Mouse (Mus musculus) heart, embryonic 10.5 days (tissue): Measurements from ENCODE around the gene Dnah6. TPM values are rescaled to one million over a fixed set of nuclear protein-coding genes. Genes with fewer than 3 reads are reported as not detected.

Experiments
- DNase-seq: peaks from one replicate; pipeline ENCODE4 v3.0.0-alpha.2; 2017; ENCODE audit warnings: low spot score
- H3K27ac ChIP-seq: fragments of 300-500 bp; sonication (generic); 2 replicates; pipeline ENCODE4 v1.5.1; 2016; ENCODE audit warnings: mild to moderate bottlenecking
- H3K27me3 ChIP-seq: fragments of 300-500 bp; sonication (generic); 2 replicates; pipeline ENCODE4 v1.6.1; 2016; ENCODE audit warnings: mild to moderate bottlenecking; ENCODE audit not compliant: poor library complexity, insufficient read depth, severe bottlenecking
- H3K36me3 ChIP-seq: fragments of 300-500 bp; sonication (generic); 2 replicates; pipeline ENCODE4 v1.6.1; 2016; ENCODE audit warnings: mild to moderate bottlenecking, moderate library complexity
- H3K4me1 ChIP-seq: fragments of 300-500 bp; sonication (generic); 2 replicates; pipeline ENCODE4 v1.6.1; 2016; ENCODE audit warnings: mild to moderate bottlenecking
- H3K4me3 ChIP-seq: fragments of 300-500 bp; sonication (generic); 2 replicates; pipeline ENCODE4 v1.5.1; 2016; ENCODE audit warnings: mild to moderate bottlenecking, moderate library complexity
- H3K9me3 ChIP-seq: fragments of 300-500 bp; sonication (generic); 2 replicates; pipeline ENCODE4 v1.6.1; 2016; ENCODE audit warnings: mild to moderate bottlenecking, moderate library complexity
- WGBS: fragments of 180-500 bp; shearing (Covaris S2); methylation state at CpG from one replicate; pipeline ENCODE4 v1.1.7; 2016; 5-methylcytosine and 5-hydroxymethylcytosine counted together
- polyA plus RNA-seq: library from polyadenylated mRNA; unstranded; fragments of >200 nt; fragmentation: Nextera tagmentation; extraction: Ambion mirVana; gene quantifications from 2 replicates; pipeline ENCODE4 v1.2.1, GENCODE M21; 2016

The Dnah6 gene
- polyA plus RNA-seq, 1 experiment from 2014 or later, result 0.01 TPM

DNA sequence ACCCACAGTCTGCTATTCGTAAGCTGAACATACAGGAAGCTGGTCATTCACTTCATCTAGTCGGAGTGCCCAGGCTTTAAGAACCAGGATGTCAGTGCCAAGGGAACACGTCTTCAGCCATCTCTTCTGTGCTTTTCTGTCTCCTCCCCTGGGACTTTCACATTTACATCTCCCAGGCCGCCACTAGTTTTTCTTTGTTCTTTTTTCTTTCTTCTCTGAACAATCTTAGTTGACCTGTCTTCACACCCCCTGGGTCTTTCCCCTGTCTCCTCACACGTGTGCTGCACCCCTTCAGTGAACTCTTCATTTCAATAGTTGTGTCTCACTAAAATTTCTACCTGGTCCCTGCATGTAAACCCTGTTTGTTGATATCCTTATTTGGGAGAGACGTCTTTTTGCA, 179.2 kb downstream of the Dnah6 start:
- WGBS, result 71% methylated on average over 6 of the region's 6 CpGs
- no peak overlapping the region for H3K27ac ChIP-seq
- no peak for DNase-seq
- no peak overlapping the region for H3K4me3 ChIP-seq
- H3K27me3 ChIP-seq, result no peaks in the 10 kb centered on the region
- H3K9me3 ChIP-seq, result no peaks in the 10 kb centered on the region
- no peaks in the 10 kb centered on the region for H3K36me3 ChIP-seq
- no peaks in the 10 kb centered on the region for H3K4me1 ChIP-seq

DNA sequence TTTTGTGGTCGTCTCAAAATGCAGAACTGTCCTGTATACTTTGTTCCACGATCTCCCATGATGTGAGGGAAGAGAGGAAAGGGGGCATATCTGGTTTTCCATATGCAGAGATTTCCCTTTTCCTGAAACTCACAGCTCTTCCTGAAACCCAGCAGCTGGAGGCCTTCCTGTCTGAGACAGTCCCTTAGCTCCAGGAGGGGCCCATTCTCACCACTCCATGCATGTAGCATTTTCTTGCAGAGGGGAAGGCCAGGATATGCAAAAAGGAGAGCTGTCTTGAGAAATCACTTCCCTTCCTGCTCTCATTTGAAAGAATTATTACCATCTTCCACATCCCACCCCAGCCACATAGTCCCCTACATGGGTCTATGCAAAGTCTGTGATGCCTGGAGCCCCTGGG, 183.2 kb downstream of the Dnah6 start:
- Histone ChIP-seq H3K4me3 (no peak overlapping the region), H3K36me3 (no peaks in the 10 kb centered on the region), H3K27me3 (no peaks in the 10 kb centered on the region), H3K4me1 (no peaks in the 10 kb centered on the region), H3K27ac (0 out of 2 replicates have a peak overlapping the region, but pooled peaks have one; percentile 42), H3K9me3 (no peaks in the 10 kb centered on the region)
- DNase-seq, result no peak
- 71% methylated on average over 2 of the region's 2 CpGs for WGBS

DNA sequence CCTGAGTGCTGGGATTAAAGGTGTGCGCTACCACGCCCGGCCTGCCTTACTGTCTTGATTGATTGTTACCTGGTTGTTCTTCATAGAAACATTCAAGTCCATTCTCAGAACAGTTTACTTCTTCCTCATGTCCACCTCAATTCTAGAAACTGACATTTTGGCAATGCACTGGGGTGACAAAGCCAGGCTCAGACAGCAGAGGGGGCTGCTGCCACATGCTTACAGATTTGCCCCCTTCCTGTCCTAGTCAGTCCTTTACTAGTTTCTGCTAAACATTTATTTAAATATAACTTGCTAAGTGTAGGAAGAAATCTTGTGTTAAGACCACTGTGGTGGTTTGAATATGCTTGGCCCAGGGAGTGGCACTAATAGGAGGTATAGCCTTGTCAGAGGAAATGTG, 192.6 kb downstream of the Dnah6 start:
- Histone ChIP-seq H3K9me3 (no peaks in the 10 kb centered on the region), H3K27me3 (no peaks in the 10 kb centered on the region), H3K36me3 (no peaks in the 10 kb centered on the region), H3K4me3 (no peak overlapping the region), H3K4me1 (no peaks in the 10 kb centered on the region), H3K27ac (no peak overlapping the region)
- WGBS, result 88% methylated on average over 3 of the region's 3 CpGs
- DNase-seq, result no peak

DNA sequence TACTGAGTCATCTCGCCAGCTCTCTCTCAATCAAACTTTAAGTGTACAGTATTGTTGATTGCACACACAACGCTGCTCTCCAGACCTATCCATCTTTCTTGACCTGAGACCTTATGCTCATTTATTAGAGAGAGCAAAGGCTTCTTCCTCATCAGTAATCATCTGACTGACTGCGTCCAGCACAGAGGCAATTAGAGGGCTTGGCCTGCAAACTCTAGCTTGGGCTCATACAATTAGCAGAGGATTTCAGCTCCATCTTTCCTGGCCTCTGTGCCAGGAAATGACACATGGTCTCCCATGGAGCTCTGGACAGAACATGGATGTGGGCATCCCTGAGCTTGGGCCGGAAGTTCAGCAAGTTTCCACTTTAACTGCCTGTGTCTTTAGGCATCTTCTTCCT, 193.6 kb downstream of the Dnah6 start:
- no peaks in the 10 kb centered on the region for H3K9me3 ChIP-seq
- H3K27ac ChIP-seq, result no peak overlapping the region
- no peaks in the 10 kb centered on the region for H3K27me3 ChIP-seq
- no peaks in the 10 kb centered on the region for H3K36me3 ChIP-seq
- WGBS, result 79% methylated on average over 4 of the region's 4 CpGs
- no peak overlapping the region for H3K4me3 ChIP-seq
- no peaks in the 10 kb centered on the region for H3K4me1 ChIP-seq
- no peak for DNase-seq

DNA sequence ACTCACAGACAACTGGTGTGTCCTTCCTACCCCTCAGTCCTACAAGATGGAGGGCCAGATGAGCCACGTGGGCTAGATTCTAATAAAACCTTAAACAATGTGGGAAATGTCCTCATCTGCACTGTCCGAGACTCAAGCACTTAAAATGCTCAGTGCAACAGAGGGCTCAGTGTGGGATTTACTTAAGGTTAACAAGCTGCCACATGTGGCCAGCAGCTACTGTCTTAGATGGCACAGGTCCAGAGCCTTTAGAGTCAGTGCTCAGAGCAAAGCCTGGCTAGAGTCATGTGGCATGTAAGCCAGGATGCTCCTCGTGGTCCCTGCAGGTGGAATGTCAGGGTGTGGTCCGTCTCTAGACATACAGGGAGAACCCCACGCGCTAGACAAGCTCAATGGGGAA, 194.6 kb downstream of the Dnah6 start:
- Histone ChIP-seq H3K36me3 (no peaks in the 10 kb centered on the region), H3K27me3 (no peaks in the 10 kb centered on the region), H3K4me3 (no peak overlapping the region), H3K4me1 (no peaks in the 10 kb centered on the region), H3K9me3 (no peaks in the 10 kb centered on the region), H3K27ac (no peak overlapping the region)
- no peak for DNase-seq
- 85% methylated on average over 6 of the region's 6 CpGs for WGBS

DNA sequence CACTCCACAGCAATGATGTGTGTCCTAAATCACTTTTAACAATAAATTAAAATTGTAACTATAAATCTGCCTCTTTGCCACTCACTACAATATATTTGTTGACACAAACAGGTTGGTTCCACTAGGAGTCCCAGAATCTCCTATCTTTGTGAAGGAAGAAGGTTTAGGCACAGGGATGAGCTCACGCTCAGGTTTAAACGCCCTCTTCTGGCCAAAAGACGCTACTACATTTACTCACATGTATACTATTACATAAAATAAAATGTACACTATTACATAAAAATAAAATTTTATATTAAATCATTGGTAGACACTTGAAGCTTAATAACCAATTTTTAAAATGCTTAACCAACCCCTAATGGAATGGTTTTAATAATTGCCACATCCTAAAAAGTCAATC, 201.4 kb downstream of the Dnah6 start:
- 7% methylated on average over 3 of the region's 3 CpGs for WGBS
- no peak overlapping the region for H3K4me3 ChIP-seq
- H3K27ac ChIP-seq, result no peak overlapping the region
- H3K36me3 ChIP-seq, result no peaks in the 10 kb centered on the region
- no peaks in the 10 kb centered on the region for H3K4me1 ChIP-seq
- no peak for DNase-seq
- no peaks in the 10 kb centered on the region for H3K27me3 ChIP-seq
- H3K9me3 ChIP-seq, result no peaks in the 10 kb centered on the region

DNA sequence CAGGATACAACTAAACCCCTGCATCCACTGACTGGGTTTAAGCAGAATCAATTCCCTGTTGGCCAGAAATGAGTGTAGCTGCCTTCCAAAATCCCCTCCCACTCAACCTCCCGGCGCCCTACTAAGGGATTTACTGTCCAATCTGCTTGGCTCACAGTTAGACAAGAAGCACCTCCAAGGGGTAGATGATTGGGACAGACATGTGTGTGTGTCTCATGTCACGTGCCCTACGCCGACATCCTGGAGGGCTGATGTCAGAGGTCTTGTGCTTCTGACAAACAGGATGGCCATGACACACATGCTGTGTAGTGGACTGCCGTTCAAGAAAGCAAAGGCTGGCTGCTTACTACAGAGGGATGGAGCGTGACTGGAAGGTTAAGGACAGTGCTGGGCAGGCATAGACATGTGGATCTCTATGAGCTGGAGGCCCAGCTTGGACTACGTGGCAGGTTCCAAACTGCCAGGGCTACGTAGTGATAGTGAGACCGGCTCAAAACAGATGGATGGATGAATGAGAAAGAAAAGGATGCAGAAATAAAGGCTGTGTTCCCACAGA, 202.6 kb downstream of the Dnah6 start:
- 83% methylated on average over 10 of the region's 10 CpGs for WGBS
- Histone ChIP-seq H3K27ac (no peak overlapping the region), H3K27me3 (no peaks in the 10 kb centered on the region), H3K9me3 (no peaks in the 10 kb centered on the region), H3K4me1 (0 out of 2 replicates have a peak, but pooled peaks cover 5% of the 10 kb centered on the region), H3K4me3 (no peak overlapping the region), H3K36me3 (no peaks in the 10 kb centered on the region)
- DNase-seq, result no peak

DNA sequence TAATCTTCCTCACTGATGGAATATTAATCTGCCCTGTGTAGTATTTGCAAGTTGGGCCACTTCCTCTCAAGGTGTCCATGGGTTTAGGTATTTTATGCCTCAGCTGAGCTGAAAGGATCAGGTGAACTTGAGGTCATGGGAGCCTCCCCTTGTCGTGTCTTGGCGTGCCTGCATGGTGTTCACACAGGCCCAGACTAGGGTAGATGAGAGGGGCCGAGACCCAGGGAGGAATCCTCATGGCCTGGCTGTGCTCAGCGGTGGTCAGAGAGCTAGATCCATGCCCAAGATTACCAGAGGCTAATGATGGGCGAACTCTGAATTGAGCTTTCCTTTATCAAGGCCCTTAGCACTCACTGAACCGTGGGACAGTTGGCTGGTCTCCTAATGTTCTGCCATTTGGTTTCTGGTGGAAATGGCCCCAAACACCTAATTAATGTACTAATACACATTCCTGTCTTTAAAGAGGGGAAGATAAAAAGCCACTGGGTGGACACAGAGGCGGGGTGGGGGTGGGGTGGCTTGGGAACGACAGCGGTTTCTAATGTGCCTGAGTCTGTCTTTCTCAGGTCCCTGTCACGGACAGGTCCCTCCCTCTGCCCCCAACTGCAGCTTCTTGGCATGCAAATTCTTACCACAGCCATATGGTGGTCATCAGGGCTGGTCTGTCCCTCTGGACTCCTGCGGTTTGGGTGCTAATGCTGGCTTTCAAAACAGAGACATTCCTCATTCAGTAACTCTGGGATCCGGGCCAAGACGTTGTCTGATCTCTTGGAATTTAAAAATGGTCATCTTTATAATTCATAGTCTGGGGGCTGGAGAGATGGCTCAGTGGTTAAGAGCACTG, 206.9 kb downstream of the Dnah6 start:
- H3K4me3 ChIP-seq, result no peak overlapping the region
- WGBS, result 43% methylated on average over 13 of the region's 13 CpGs
- H3K36me3 ChIP-seq, result no peaks in the 10 kb centered on the region
- no peaks in the 10 kb centered on the region for H3K9me3 ChIP-seq
- no peaks in the 10 kb centered on the region for H3K27me3 ChIP-seq
- 0 out of 2 replicates have a peak, but pooled peaks cover 7% of the 10 kb centered on the region for H3K4me1 ChIP-seq
- H3K27ac ChIP-seq, result no peak overlapping the region
- no peak for DNase-seq

DNA sequence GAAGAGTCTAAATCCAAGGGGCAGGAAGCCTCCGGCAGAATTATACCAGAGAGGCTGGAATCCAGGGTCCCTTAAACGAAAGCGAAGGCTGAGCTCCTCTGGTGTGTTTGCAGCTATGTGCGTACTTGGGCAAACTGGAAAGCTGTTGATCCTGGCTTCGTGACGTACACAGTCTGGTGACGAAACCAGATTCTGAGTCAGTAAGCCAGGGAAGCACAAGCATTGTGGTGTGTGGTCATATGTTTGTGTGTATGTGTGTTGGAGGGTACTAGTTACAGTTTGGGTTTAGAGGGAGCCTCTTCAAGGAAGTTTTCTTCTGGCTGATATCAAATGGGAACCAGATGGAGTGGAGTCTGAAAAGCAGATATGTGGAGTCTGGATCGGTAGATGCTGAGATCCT, 208.5 kb downstream of the Dnah6 start:
- no peak overlapping the region for H3K27ac ChIP-seq
- H3K27me3 ChIP-seq, result no peaks in the 10 kb centered on the region
- WGBS, result 79% methylated on average over 8 of the region's 8 CpGs
- 0 out of 2 replicates have a peak, but pooled peaks cover 7% of the 10 kb centered on the region for H3K4me1 ChIP-seq
- no peaks in the 10 kb centered on the region for H3K9me3 ChIP-seq
- no peak overlapping the region for H3K4me3 ChIP-seq
- H3K36me3 ChIP-seq, result no peaks in the 10 kb centered on the region
- DNase-seq, result no peak

DNA sequence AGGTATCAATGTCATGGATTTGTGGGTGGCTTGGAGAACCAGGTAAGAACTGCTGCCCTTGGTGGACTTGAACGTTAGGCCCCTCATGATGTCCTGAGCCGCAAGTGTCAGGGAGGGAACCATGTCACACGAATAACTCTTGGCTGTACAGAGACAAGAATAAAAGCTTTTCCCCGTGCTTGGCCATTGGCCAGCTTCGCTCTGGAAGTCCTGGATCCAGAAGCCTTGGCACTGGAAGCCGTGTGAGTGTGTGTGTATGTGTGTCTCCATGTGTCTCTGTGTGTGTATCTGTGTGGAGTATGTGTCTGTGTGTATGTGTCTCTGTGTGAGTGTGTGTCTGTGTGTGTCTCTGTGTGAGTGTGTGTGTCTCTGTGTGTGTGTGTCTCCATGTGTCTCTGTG, 209.6 kb downstream of the Dnah6 start:
- 84% methylated on average over 6 of the region's 6 CpGs for WGBS
- DNase-seq, result no peak

DNA sequence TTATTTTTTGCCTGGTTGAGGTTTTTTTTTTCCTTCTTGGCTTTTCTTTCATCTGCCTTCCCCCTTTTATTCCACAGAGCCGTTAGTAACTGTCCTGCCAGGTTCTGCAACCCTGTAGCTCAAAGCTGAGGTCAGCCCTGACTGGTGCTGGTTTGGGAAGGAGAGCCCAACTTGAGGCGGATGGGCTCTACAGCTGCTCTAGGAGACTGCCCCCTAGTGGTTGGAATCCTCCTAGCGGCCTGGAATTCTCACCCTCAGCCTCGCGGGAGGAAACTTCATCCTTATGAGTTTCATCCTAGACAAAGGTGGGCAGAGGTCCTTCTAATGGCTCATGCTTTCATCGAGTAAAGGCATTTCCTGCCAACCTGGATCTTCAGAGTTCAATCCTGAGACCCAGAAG, 211.4 kb downstream of the Dnah6 start:
- H3K4me1 ChIP-seq, result 0 out of 2 replicates have a peak, but pooled peaks cover 7% of the 10 kb centered on the region
- no peaks in the 10 kb centered on the region for H3K27me3 ChIP-seq
- no peak for DNase-seq

More for the DNA sequence above, 209.6 kb downstream of the Dnah6 start:
- Histone ChIP-seq H3K36me3 (no peaks in the 10 kb centered on the region), H3K4me1 (0 out of 2 replicates have a peak, but pooled peaks cover 7% of the 10 kb centered on the region), H3K9me3 (no peaks in the 10 kb centered on the region), H3K4me3 (no peak overlapping the region), H3K27me3 (no peaks in the 10 kb centered on the region), H3K27ac (no peak overlapping the region)

DNA sequence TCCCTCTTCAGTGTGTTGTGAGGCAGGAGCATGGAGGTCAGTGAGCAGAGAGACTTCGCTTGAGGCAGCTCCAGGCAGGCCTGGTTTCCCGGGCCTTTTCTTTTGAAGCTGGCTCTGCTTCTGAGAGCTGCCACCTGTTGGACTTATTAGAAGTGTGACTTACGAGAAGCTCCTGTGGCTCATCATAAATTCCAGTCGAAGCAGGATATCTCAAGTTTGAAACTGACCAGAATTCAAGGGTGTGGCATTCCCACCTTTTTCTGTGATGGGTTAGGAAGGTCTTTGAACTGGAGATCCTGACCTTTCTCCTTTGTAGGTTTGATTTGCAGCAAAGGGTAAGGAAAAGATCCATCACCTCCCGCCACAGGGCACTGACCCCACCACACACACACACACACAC, 217.8 kb downstream of the Dnah6 start:
- whole genome bisulfite sequencing, result 73% methylated on average over 5 of the region's 5 CpGs
- H3K4me3 ChIP-seq, result no peak overlapping the region
- no peaks in the 10 kb centered on the region for H3K4me1 ChIP-seq
- no peak overlapping the region for H3K27ac ChIP-seq
- no peaks in the 10 kb centered on the region for H3K9me3 ChIP-seq
- no peaks in the 10 kb centered on the region for H3K36me3 ChIP-seq
- no peak for DNase-seq
- no peaks in the 10 kb centered on the region; the same call in 1 of the 2 replicates for H3K27me3 ChIP-seq

More for the DNA sequence above, 211.4 kb downstream of the Dnah6 start:
- H3K4me3 ChIP-seq, result no peak overlapping the region
- WGBS, result 41% methylated on average over 6 of the region's 6 CpGs
- no peaks in the 10 kb centered on the region for H3K36me3 ChIP-seq
- H3K27ac ChIP-seq, result no peak overlapping the region
- no peaks in the 10 kb centered on the region for H3K9me3 ChIP-seq

DNA sequence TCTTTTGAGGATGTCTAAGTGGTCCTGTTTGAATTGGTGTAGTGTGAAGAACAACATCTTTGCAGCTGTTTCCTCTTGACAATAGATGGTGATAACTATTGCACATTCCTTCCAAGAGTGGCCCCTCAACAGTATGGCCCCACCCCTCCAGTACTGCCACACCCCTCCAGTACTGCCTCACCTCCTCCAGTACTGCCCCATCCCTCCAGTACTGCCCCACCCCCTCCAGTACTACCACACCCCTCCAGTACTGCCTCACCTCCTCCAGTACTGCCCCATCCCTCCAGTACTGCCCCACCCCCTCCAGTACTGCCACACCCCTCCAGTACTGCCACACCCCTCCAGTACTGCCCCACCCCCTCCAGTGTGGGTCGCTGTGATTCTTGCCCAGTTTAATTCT, 219.1 kb downstream of the Dnah6 start:
- H3K27me3 ChIP-seq, result no peaks in the 10 kb centered on the region; the same call in 1 of the 2 replicates
- no peak overlapping the region for H3K27ac ChIP-seq
- no peaks in the 10 kb centered on the region for H3K4me1 ChIP-seq
- no peak for DNase-seq
- no peaks in the 10 kb centered on the region for H3K36me3 ChIP-seq
- no peak overlapping the region for H3K4me3 ChIP-seq
- 44% methylated on average over 1 of the region's 1 CpGs for WGBS
- H3K9me3 ChIP-seq, result no peaks in the 10 kb centered on the region
